Mouse (Mus musculus): ENCODE measurements at regions not wholly inside any gene's neighbourhood (a gene's known extent, or its start where the extent isn't known, plus 50 kb on each side); places are given as distances from the start of the nearest gene placed in this dataset.
A peak's percentile ranks its signal among the peaks of the same experiment; 100 is the strongest.

DNA sequence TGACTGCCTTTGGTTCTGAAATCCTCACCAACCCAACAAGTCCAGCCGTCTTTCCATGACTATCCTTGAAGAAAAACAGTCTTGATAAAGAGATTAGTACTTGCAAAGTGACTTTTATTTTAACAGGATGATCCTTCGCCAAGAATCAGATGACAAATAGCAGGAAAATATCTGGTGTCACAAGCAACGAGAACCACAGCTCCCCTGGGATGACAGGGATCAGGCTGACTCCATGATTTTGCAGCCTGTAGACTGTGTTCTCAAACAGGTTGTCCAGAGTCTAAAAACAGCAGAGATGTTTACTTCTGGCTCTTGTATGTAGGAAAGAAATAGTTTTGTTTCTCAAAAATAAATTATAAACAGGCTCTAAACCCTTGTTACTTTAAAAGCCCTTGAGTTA, 63.3 kb downstream of the Tmem18 start:
- no peak for DNase-seq

GRCm38 (mm10) chr12:30651506-30651905, 67.3 kb downstream of the Tmem18 start:
- DNase-seq, result no peak

DNA sequence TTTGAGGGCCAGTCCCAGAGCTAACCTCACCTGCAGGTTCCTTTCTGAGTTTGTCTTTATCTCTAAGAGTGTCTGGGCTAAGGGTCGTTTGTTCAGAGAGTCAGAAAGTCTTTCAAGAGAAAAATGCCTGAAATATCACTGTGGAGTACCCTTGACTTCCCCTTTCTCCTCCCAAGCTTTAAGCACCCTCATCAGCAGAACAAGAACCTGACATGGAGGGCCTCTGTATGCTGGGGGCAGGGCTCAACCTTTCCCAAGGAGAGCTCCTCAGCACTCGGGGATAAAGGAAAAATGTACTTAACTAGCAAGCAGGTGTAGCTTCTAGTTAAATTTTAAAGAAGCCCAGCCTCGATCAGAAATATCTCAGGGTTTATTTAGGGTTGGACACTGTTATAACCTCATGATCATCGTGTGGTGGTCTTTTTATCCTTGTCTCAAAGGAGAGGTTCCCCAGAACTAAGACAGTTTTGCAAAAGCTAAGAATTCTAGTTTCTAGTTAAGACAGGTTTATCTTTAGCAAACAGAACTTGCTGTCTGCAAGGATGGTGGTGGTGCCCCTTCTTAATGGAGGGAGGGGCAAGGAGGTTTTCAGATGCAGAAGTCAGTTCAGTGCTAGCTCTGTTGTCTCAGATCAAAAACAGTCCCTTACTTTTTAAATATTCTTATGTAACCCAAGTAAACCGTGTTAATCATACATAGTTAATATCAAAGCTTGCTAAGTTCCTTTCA, 70.3 kb downstream of the Tmem18 start:
- DNase-seq, result peak; percentile 22

- DNase-seq, result no peak
Observed at GRCm38 (mm10) chr12:30655076-30655421, 70.8 kb downstream of the Tmem18 start.

GRCm38 (mm10) chr12:30678826-30679225, 94.6 kb downstream of the Tmem18 start:
- DNase-seq, result no peak

GRCm38 (mm10) chr12:30690038-30690437, 105.8 kb downstream of the Tmem18 start:
- DNase-seq, result no peak

- DNase-seq, result no peak
Observed at GRCm38 (mm10) chr12:30693540-30693939, 109.3 kb downstream of the Tmem18 start.

DNA sequence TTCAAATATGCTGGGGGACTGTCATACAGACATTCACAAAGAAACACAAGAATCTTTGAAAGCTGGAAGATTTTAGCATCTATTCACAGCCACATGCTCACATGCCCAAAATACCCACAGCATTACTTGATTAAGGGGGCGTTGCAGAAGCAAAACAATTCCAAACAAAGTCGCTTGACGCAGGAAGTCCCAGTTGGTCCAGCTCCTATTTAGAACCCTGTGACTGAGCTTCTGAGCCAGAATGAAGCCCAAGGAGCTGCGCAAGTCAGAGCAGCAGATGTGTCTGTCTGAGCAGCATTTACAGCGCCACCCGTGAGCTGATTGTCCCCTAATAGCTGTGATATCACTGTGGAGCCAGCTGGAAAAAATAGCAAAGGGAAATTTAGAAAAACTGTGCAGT, 114.0 kb downstream of the Tmem18 start:
- no peak for DNase-seq

- no peak for DNase-seq
Observed at GRCm38 (mm10) chr12:30703691-30704090, 119.5 kb downstream of the Tmem18 start.

- no peak for DNase-seq
Observed at GRCm38 (mm10) chr12:30707271-30707670, 123.0 kb downstream of the Tmem18 start.

GRCm38 (mm10) chr12:30708635-30709181, 124.5 kb downstream of the Tmem18 start:
- no peak for DNase-seq

GRCm38 (mm10) chr12:30710554-30710953, 126.3 kb downstream of the Tmem18 start:
- DNase-seq, result no peak

- no peak for DNase-seq
Observed at GRCm38 (mm10) chr12:30726747-30727146, 142.5 kb downstream of the Tmem18 start.

- DNase-seq, result no peak
Observed at GRCm38 (mm10) chr12:30729437-30729836, 145.2 kb downstream of the Tmem18 start.

DNA sequence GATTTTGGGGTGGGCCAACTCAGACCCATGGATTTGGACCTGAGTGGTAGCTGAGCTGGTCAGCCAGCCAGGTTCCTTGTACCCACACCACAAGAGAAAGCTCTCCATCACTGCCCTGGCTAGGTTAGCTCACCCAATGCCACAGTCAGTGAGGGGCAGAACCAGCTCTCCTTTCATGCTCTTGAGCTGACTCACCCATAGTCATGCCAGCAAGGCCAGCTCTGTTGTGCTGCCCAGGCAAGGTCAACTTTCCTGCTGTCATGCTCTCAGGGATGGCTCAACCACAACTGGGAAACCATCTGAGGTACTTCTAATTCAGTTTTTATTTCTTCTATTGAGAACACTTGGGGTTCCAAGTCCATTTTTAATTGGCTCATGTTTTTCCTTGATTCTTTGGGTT, 116.5 kb upstream of the Alkal2 start:
- no peak for DNase-seq

DNA sequence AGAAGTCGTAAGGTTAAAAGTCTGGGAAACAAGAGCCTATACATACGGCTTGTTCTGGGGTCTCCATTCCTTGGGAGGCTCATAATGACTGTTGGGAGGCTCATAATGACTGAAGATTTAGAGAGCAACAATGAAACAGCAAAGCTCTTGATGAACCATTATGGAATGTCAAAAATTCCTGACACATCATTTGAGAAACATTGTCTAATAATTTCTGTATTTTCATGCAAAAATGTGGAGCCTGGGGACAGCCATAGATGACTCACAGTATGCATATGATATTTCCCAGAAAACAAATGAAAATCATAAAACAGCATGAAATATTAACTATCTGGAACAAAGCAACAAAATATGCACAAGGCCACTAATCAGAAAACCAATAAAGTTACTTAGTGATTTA, 90.8 kb upstream of the Alkal2 start:
- DNase-seq, result no peak

GRCm38 (mm10) chr12:30816096-30816495, 68.0 kb upstream of the Alkal2 start:
- DNase-seq, result no peak

GRCm38 (mm10) chr12:30831383-30831782, 52.7 kb upstream of the Alkal2 start:
- no peak for DNase-seq
